ENCODE assay signal across 8 mouse cellular contexts in genomic region chr12:104896640-104897039, GRCm38 (mm10). TPM values are rescaled to one million over a fixed set of nuclear protein-coding genes. Genes with fewer than 3 reads are reported as not detected.
DNase-seq lines count a peak whose midpoint lies in the region; ATAC-seq and TF ChIP-seq lines count a peak whose summit lies in the region.

No protein-coding gene starts in this region.

- H3K4me1 ChIP-seq in intestine, embryonic 15.5 days (replicated peaks), result peaks cover 3% of the 10 kb centered on the region; the same call in 1 of the 2 replicates
- H3K4me1 ChIP-seq in limb, embryonic 11.5 days (ENCODE audit: control insufficient read depth, insufficient read depth, low read length), result peaks cover 22% of the 10 kb centered on the region
- H3K4me1 ChIP-seq in stomach, embryonic 15.5 days, result peaks cover 11% of the 10 kb centered on the region; the same call in 1 of the 2 replicates

- no peaks in the 10 kb centered on the region for H3K27me3 ChIP-seq in intestine, embryonic 15.5 days (replicated peaks)
- H3K27me3 ChIP-seq in limb, embryonic 11.5 days (ENCODE audit: control insufficient read depth, insufficient read depth, low read length), result no peaks in the 10 kb centered on the region
- no peaks in the 10 kb centered on the region for H3K27me3 ChIP-seq in stomach, embryonic 15.5 days (replicated peaks)

- ATAC-seq in intestine, embryonic 15.5 days, result peak; percentile 34
- ATAC-seq in limb, embryonic 11.5 days (ENCODE audit: insufficient number of reproducible peaks, low FRiP score, low TSS enrichment, low read depth), result no peak
- peak; percentile 59; the same call in 1 of the 2 replicates for ATAC-seq in stomach, embryonic 15.5 days (ENCODE audit: insufficient read depth, low FRiP score, low read depth)
- no peak for ATAC-seq in megakaryocyte-erythroid progenitor cell, adult 5-6 weeks (replicated peaks; ENCODE audit: low FRiP score, low TSS enrichment, poor library complexity, severe bottlenecking)

- WGBS in intestine, embryonic 15.5 days, result 55% methylated on average over 16 of the region's 16 CpGs
- WGBS in limb, embryonic 11.5 days, result 84% methylated on average over 16 of the region's 16 CpGs
- WGBS in stomach, embryonic 15.5 days, result 56% methylated on average over 16 of the region's 16 CpGs

- no peak overlapping the region for H3K9ac ChIP-seq in intestine, embryonic 15.5 days
- H3K9ac ChIP-seq in limb, embryonic 11.5 days (ENCODE audit: low read length), result no peak overlapping the region
- H3K9ac ChIP-seq in stomach, embryonic 15.5 days, result no peak overlapping the region

- peak; percentile 44 for DNase-seq in embryo, embryonic 11 days
- no peak for DNase-seq in embryo, embryonic 10 days (ENCODE audit: low spot score)
- peak; percentile 66 for DNase-seq in brain, embryonic 14.5 days (ENCODE audit: low read depth)
- DNase-seq in limb, embryonic 11.5 days (ENCODE audit: low spot score), result peak; percentile 32
- no peak for DNase-seq in spleen, adult 12 weeks (ENCODE audit: low spot score)

- no peaks in the 10 kb centered on the region for H3K36me3 ChIP-seq in intestine, embryonic 15.5 days
- no peaks in the 10 kb centered on the region for H3K36me3 ChIP-seq in limb, embryonic 11.5 days (ENCODE audit: control insufficient read depth, insufficient read depth, low read length)
- no peaks in the 10 kb centered on the region for H3K36me3 ChIP-seq in stomach, embryonic 15.5 days

- H3K9me3 ChIP-seq in intestine, embryonic 15.5 days, result no peaks in the 10 kb centered on the region
- H3K9me3 ChIP-seq in limb, embryonic 11.5 days (ENCODE audit: control insufficient read depth, low read length), result no peaks in the 10 kb centered on the region
- H3K9me3 ChIP-seq in stomach, embryonic 15.5 days, result no peaks in the 10 kb centered on the region

- no peak for TF ChIP-seq CTCF in brain, embryonic 14.5 days (IDR thresholded peaks at IDR 0.05; ENCODE audit: borderline replicate concordance, extremely low read depth, insufficient read depth, insufficient read length)

- no peak overlapping the region for H3K4me3 ChIP-seq in intestine, embryonic 15.5 days (replicated peaks)
- no peak overlapping the region for H3K4me3 ChIP-seq in limb, embryonic 11.5 days (ENCODE audit: low read depth, low read length)
- no peak overlapping the region for H3K4me3 ChIP-seq in stomach, embryonic 15.5 days (replicated peaks)

- no peak for TF ChIP-seq POLR2A in brain, embryonic 14.5 days (IDR thresholded peaks at IDR 0.05; ENCODE audit: borderline replicate concordance, extremely low read depth, insufficient read depth, insufficient read length, poor library complexity, severe bottlenecking)

- H3K27ac ChIP-seq in intestine, embryonic 15.5 days, result no peak overlapping the region
- peak overlapping the region; percentile 87 for H3K27ac ChIP-seq in limb, embryonic 11.5 days (replicated peaks; ENCODE audit: low read depth, low read length)
- peak overlapping the region; percentile 74 for H3K27ac ChIP-seq in stomach, embryonic 15.5 days

- no peak overlapping the region for H3K4me2 ChIP-seq in intestine, embryonic 15.5 days (replicated peaks)
- no peak overlapping the region for H3K4me2 ChIP-seq in limb, embryonic 11.5 days (ENCODE audit: low read depth, severe bottlenecking)
- no peak overlapping the region for H3K4me2 ChIP-seq in stomach, embryonic 15.5 days

RNA-seq across cellular contexts. Expression of gene Clmn, which starts 31.8 kb away (rescaled TPM):
- 2.1 and 3.2 TPM in 2 replicates for polyA plus RNA-seq in brain, embryonic 14.5 days (2012; rRNA removed)
- polyA plus RNA-seq in intestine, embryonic 15.5 days (2015; fragmentation: Nextera tagmentation; extraction: Ambion mirVana), result 4.1 and 4.3 TPM in 2 replicates
- 5.9 and 6.3 TPM in 2 replicates for polyA plus RNA-seq in limb, embryonic 11.5 days (2014; fragmentation: Nextera tagmentation; extraction: Ambion mirVana)
- 4.2 and 4.5 TPM in 2 replicates for polyA plus RNA-seq in stomach, embryonic 15.5 days (2015; fragmentation: Nextera tagmentation; extraction: Ambion mirVana)
- not detected in 2 replicates for total RNA-seq in megakaryocyte-erythroid progenitor cell, adult 5-6 weeks (2014; fragmentation: Nextera tagmentation)
- not detected in 2 replicates for total RNA-seq in megakaryocyte-erythroid progenitor cell, adult 5-6 weeks (2017)

Comparison
In these comparisons a context has a peak if more than half of its experiments do, and no peak if none do; other contexts are left out.
1. DNase-seq: peak in embryo, embryonic 11 days (single experiment), brain, embryonic 14.5 days (single experiment) and limb, embryonic 11.5 days (single experiment); none in embryo, embryonic 10 days (single experiment) and spleen, adult 12 weeks (single experiment).
2. ATAC-seq: peak in intestine, embryonic 15.5 days (single experiment) and stomach, embryonic 15.5 days (single experiment); none in limb, embryonic 11.5 days (single experiment) and megakaryocyte-erythroid progenitor cell, adult 5-6 weeks (single experiment).